Mouse (Mus musculus): ENCODE measurements around the gene Camsap2.

The Camsap2 gene

GRCm38 (mm10) chr1:136345454-136346372, at the start of gene Camsap2:
TSS of gene Camsap2 (minus strand) at chr1:136346104.
- DNase-seq, result peak; percentile 93

- no peak for DNase-seq
Observed at GRCm38 (mm10) chr1:136395073-136395472, 49.2 kb upstream of the Camsap2 start.

GRCm38 (mm10) chr1:136394506-136394905, 48.6 kb upstream of the Camsap2 start:
- DNase-seq, result no peak

GRCm38 (mm10) chr1:136386914-136387313, 41.0 kb upstream of the Camsap2 start:
- no peak for DNase-seq

- no peak for DNase-seq
Observed at GRCm38 (mm10) chr1:136381583-136381982, 35.7 kb upstream of the Camsap2 start.

- DNase-seq, result no peak
Observed at GRCm38 (mm10) chr1:136381169-136381568, 35.3 kb upstream of the Camsap2 start.

GRCm38 (mm10) chr1:136380606-136381005, 34.7 kb upstream of the Camsap2 start:
- DNase-seq, result no peak

GRCm38 (mm10) chr1:136380161-136380560, 34.3 kb upstream of the Camsap2 start:
- no peak for DNase-seq

- no peak for DNase-seq
Observed at GRCm38 (mm10) chr1:136379261-136379660, 33.4 kb upstream of the Camsap2 start.

- DNase-seq, result no peak
Observed at GRCm38 (mm10) chr1:136365986-136366385, 20.1 kb upstream of the Camsap2 start.

GRCm38 (mm10) chr1:136364711-136365110, 18.8 kb upstream of the Camsap2 start:
- DNase-seq, result peak; percentile 73

GRCm38 (mm10) chr1:136363035-136363434, 17.1 kb upstream of the Camsap2 start:
- DNase-seq, result no peak

- DNase-seq, result no peak
Observed at GRCm38 (mm10) chr1:136362567-136362966, 16.7 kb upstream of the Camsap2 start.

- no peak for DNase-seq
Observed at GRCm38 (mm10) chr1:136361373-136361772, 15.5 kb upstream of the Camsap2 start.

GRCm38 (mm10) chr1:136360909-136361308, 15.0 kb upstream of the Camsap2 start:
- no peak for DNase-seq

GRCm38 (mm10) chr1:136358841-136359360, 13.0 kb upstream of the Camsap2 start:
- no peak for DNase-seq

- DNase-seq, result no peak
Observed at GRCm38 (mm10) chr1:136355651-136356050, 9.7 kb upstream of the Camsap2 start.

- no peak for DNase-seq
Observed at GRCm38 (mm10) chr1:136350699-136351200, 4.8 kb upstream of the Camsap2 start.

GRCm38 (mm10) chr1:136348137-136348536, 2.2 kb upstream of the Camsap2 start:
- DNase-seq, result no peak

GRCm38 (mm10) chr1:136347140-136347539, 1.2 kb upstream of the Camsap2 start:
- DNase-seq, result no peak

GRCm38 (mm10) chr1:136346373-136347035, 600 bp upstream of the Camsap2 start:
- DNase-seq, result no peak

- peak; percentile 45 for DNase-seq
Observed at GRCm38 (mm10) chr1:136344768-136345453, 993 bp downstream of the Camsap2 start.

GRCm38 (mm10) chr1:136344281-136344680, 1.6 kb downstream of the Camsap2 start:
- DNase-seq, result no peak
